Mouse (Mus musculus): ENCODE results near the gene Paqr9. TPM values are rescaled to one million over a fixed set of nuclear protein-coding genes. Genes with fewer than 3 reads are reported as not detected.

The Paqr9 gene
- polyA plus RNA-seq, 1 experiment from 2014 or later = 0.03 TPM

GRCm38 (mm10) chr9:95582555-95582954, 23.1 kb downstream of the Paqr9 start:
- no peak overlapping the region for H3K4me2 ChIP-seq (ENCODE audit: low read depth, low read length)
- 0 out of 2 replicates have a peak, but pooled peaks cover 2% of the 10 kb centered on the region for H3K9me3 ChIP-seq (ENCODE audit: control insufficient read depth, low read length)
- ATAC-seq (ENCODE audit: low read depth) = no peak
- no peaks in the 10 kb centered on the region for H3K4me1 ChIP-seq (replicated peaks; ENCODE audit: control insufficient read depth, insufficient read depth, low read length)
- no peak overlapping the region for H3K4me3 ChIP-seq (ENCODE audit: low read length)
- H3K27ac ChIP-seq (ENCODE audit: low read length) = no peak overlapping the region
- 13% methylated on average over 8 of the region's 8 CpGs for WGBS
- H3K36me3 ChIP-seq (ENCODE audit: control insufficient read depth, insufficient read depth, low read length) = no peaks in the 10 kb centered on the region
- no peak overlapping the region for H3K9ac ChIP-seq (ENCODE audit: low read length)
- H3K27me3 ChIP-seq (ENCODE audit: control insufficient read depth, insufficient read depth, low read depth, low read length) = peaks cover 12% of the 10 kb centered on the region

- Histone ChIP-seq H3K4me2 (ENCODE audit: low read depth, low read length) (no peak overlapping the region), H3K27me3 (ENCODE audit: control insufficient read depth, insufficient read depth, low read depth, low read length) (peaks cover 7% of the 10 kb centered on the region), H3K36me3 (ENCODE audit: control insufficient read depth, insufficient read depth, low read length) (no peaks in the 10 kb centered on the region), H3K9me3 (ENCODE audit: control insufficient read depth, low read length) (0 out of 2 replicates have a peak, but pooled peaks cover 2% of the 10 kb centered on the region), H3K9ac (ENCODE audit: low read length) (no peak overlapping the region), H3K27ac (ENCODE audit: low read length) (no peak overlapping the region), H3K4me1 (replicated peaks; ENCODE audit: control insufficient read depth, insufficient read depth, low read length) (no peaks in the 10 kb centered on the region), H3K4me3 (ENCODE audit: low read length) (no peak overlapping the region)
- ATAC-seq (ENCODE audit: low read depth) = no peak
- 86% methylated on average over 5 of the region's 5 CpGs for WGBS
Measured at GRCm38 (mm10) chr9:95586046-95586445, 26.6 kb downstream of the Paqr9 start.

DNA sequence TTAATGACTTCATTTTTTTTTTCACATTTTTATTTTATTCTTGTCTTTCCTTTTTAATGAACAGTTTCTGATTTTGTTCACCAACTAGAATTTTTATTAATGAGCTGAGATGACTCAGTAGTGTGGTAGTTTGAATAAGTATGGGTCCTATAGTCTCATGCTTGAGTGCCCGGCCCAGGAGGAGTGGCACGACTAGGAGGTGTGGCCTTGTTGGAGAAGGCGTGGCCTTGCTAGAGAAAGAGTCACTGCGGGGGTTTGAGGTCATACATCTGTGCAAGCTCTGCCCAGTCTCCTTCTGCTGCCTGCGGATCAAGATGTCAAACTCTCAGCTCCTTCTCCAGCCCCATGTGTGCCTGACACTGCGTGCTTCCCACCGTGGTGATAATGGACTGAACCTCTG, 28.6 kb downstream of the Paqr9 start:
- H3K9ac ChIP-seq (ENCODE audit: low read length) = no peak overlapping the region
- ATAC-seq (ENCODE audit: low read depth) = no peak
- H3K27ac ChIP-seq (ENCODE audit: low read length) = no peak overlapping the region
- 78% methylated on average over 7 of the region's 7 CpGs for WGBS
- H3K36me3 ChIP-seq (ENCODE audit: control insufficient read depth, insufficient read depth, low read length) = no peaks in the 10 kb centered on the region
- no peaks in the 10 kb centered on the region for H3K4me1 ChIP-seq (replicated peaks; ENCODE audit: control insufficient read depth, insufficient read depth, low read length)
- H3K9me3 ChIP-seq (ENCODE audit: control insufficient read depth, low read length) = 0 out of 2 replicates have a peak, but pooled peaks cover 2% of the 10 kb centered on the region
- H3K4me3 ChIP-seq (ENCODE audit: low read length) = no peak overlapping the region
- no peaks in the 10 kb centered on the region for H3K27me3 ChIP-seq (ENCODE audit: control insufficient read depth, insufficient read depth, low read depth, low read length)
- no peak overlapping the region for H3K4me2 ChIP-seq (ENCODE audit: low read depth, low read length)

DNA sequence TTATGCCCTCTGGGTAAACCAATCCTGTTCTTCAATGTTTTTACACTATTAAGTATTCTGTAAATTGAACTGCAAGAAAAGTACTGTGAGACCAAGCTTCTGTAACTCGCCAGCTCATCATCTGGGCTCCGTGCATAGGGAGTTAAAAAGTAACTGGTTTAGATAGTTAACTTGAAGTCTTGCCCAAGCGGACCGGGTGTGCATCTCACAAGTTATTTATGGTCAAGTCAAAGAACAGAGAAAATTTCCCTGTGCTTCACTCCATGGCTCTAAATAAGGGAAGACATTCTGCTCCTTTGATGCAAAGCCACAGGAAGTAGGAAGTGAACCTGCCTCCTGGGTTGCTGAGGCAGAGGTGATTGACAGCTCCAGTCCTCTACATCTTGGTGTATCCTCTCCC, 34.8 kb downstream of the Paqr9 start:
- no peak overlapping the region for H3K9ac ChIP-seq (ENCODE audit: low read length)
- no peak overlapping the region for H3K27ac ChIP-seq (ENCODE audit: low read length)
- no peak overlapping the region for H3K4me3 ChIP-seq (ENCODE audit: low read length)
- no peaks in the 10 kb centered on the region for H3K9me3 ChIP-seq (ENCODE audit: control insufficient read depth, low read length)
- no peaks in the 10 kb centered on the region for H3K27me3 ChIP-seq (ENCODE audit: control insufficient read depth, insufficient read depth, low read depth, low read length)
- no peaks in the 10 kb centered on the region for H3K36me3 ChIP-seq (ENCODE audit: control insufficient read depth, insufficient read depth, low read length)
- WGBS = 81% methylated on average over 4 of the region's 4 CpGs
- H3K4me2 ChIP-seq (ENCODE audit: low read depth, low read length) = no peak overlapping the region
- ATAC-seq (ENCODE audit: low read depth) = no peak
- no peaks in the 10 kb centered on the region for H3K4me1 ChIP-seq (replicated peaks; ENCODE audit: control insufficient read depth, insufficient read depth, low read length)

GRCm38 (mm10) chr9:95597466-95598178, 38.2 kb downstream of the Paqr9 start:
- Histone ChIP-seq H3K4me3 (ENCODE audit: low read length) (peak overlapping the region; percentile 5), H3K9me3 (ENCODE audit: control insufficient read depth, low read length) (no peaks in the 10 kb centered on the region), H3K27me3 (ENCODE audit: control insufficient read depth, insufficient read depth, low read depth, low read length) (no peaks in the 10 kb centered on the region), H3K27ac (ENCODE audit: low read length) (no peak overlapping the region), H3K4me1 (replicated peaks; ENCODE audit: control insufficient read depth, insufficient read depth, low read length) (no peaks in the 10 kb centered on the region), H3K36me3 (ENCODE audit: control insufficient read depth, insufficient read depth, low read length) (no peaks in the 10 kb centered on the region), H3K4me2 (ENCODE audit: low read depth, low read length) (peak overlapping the region; percentile 41), H3K9ac (ENCODE audit: low read length) (no peak overlapping the region)
- 40% methylated on average over 13 of the region's 13 CpGs for WGBS
- no peak for ATAC-seq (ENCODE audit: low read depth)

GRCm38 (mm10) chr9:95598179-95598721, 38.8 kb downstream of the Paqr9 start:
- H3K4me3 ChIP-seq (ENCODE audit: low read length) = peak overlapping the region; percentile 5
- WGBS = 27% methylated on average over 19 of the region's 19 CpGs

GRCm38 (mm10) chr9:95599399-95599798, 39.9 kb downstream of the Paqr9 start:
- Histone ChIP-seq H3K9ac (ENCODE audit: low read length) (no peak overlapping the region), H3K4me3 (ENCODE audit: low read length) (no peak overlapping the region), H3K4me1 (replicated peaks; ENCODE audit: control insufficient read depth, insufficient read depth, low read length) (no peaks in the 10 kb centered on the region), H3K4me2 (ENCODE audit: low read depth, low read length) (no peak overlapping the region), H3K27ac (ENCODE audit: low read length) (no peak overlapping the region), H3K36me3 (ENCODE audit: control insufficient read depth, insufficient read depth, low read length) (no peaks in the 10 kb centered on the region), H3K27me3 (ENCODE audit: control insufficient read depth, insufficient read depth, low read depth, low read length) (no peaks in the 10 kb centered on the region), H3K9me3 (ENCODE audit: control insufficient read depth, low read length) (no peaks in the 10 kb centered on the region)
- ATAC-seq (ENCODE audit: low read depth) = no peak
- WGBS = 87% methylated on average over 4 of the region's 4 CpGs

More at GRCm38 (mm10) chr9:95598179-95598721, 38.8 kb downstream of the Paqr9 start:
- Histone ChIP-seq H3K4me1 (replicated peaks; ENCODE audit: control insufficient read depth, insufficient read depth, low read length) (no peaks in the 10 kb centered on the region), H3K4me2 (ENCODE audit: low read depth, low read length) (peak overlapping the region; percentile 41), H3K36me3 (ENCODE audit: control insufficient read depth, insufficient read depth, low read length) (no peaks in the 10 kb centered on the region), H3K27me3 (ENCODE audit: control insufficient read depth, insufficient read depth, low read depth, low read length) (no peaks in the 10 kb centered on the region), H3K9ac (ENCODE audit: low read length) (no peak overlapping the region), H3K27ac (ENCODE audit: low read length) (no peak overlapping the region), H3K9me3 (ENCODE audit: control insufficient read depth, low read length) (no peaks in the 10 kb centered on the region)
- ATAC-seq (ENCODE audit: low read depth) = no peak

DNA sequence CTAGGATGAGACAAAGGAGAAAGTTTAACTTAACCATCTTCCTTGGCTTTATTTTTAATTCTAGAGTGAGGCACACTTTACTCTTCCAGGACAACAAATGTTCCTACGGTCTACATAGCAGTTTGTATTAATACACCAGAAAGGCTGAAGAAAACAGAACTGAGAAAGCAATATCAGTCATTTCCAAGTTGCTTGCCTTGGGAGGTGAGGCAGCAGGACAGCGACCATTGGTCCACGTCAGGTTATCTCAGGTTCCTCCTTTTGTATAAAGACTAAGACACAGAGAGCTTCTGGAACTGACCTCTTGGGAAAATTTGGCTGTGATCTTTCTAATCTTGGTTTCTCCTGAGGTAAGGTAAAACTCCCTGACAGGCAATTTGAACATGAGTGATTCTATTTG, 43.4 kb downstream of the Paqr9 start:
- H3K27ac ChIP-seq (ENCODE audit: low read length) = no peak overlapping the region
- H3K4me2 ChIP-seq (ENCODE audit: low read depth, low read length) = no peak overlapping the region
- no peaks in the 10 kb centered on the region for H3K36me3 ChIP-seq (ENCODE audit: control insufficient read depth, insufficient read depth, low read length)
- no peak for ATAC-seq (ENCODE audit: low read depth)
- no peak overlapping the region for H3K9ac ChIP-seq (ENCODE audit: low read length)
- WGBS = 52% methylated on average over 3 of the region's 3 CpGs
- H3K27me3 ChIP-seq (ENCODE audit: control insufficient read depth, insufficient read depth, low read depth, low read length) = no peaks in the 10 kb centered on the region
- H3K9me3 ChIP-seq (ENCODE audit: control insufficient read depth, low read length) = no peaks in the 10 kb centered on the region
- H3K4me3 ChIP-seq (ENCODE audit: low read length) = no peak overlapping the region
- no peaks in the 10 kb centered on the region for H3K4me1 ChIP-seq (replicated peaks; ENCODE audit: control insufficient read depth, insufficient read depth, low read length)

DNA sequence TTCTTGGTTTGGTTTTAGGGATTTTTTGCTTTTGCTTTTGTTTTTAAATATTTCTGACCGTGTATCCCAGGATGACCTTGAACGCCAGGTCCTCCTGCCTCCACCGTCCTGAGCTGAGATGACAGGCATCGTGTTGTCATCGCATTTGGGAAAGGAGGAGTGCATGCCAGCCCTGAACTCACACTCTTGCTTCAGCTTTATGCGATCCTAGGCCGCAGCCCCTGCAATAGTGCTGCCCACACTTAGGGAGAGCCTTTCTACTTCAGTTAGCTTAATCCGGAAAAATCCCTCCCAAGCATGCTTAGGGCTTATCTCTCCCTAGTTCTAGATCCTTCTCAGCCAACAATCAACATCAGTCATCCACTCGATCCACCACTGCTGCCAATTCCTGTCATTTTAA, 43.9 kb downstream of the Paqr9 start:
- 72% methylated on average over 9 of the region's 9 CpGs for WGBS
- no peaks in the 10 kb centered on the region for H3K36me3 ChIP-seq (ENCODE audit: control insufficient read depth, insufficient read depth, low read length)
- H3K4me2 ChIP-seq (ENCODE audit: low read depth, low read length) = no peak overlapping the region
- no peak overlapping the region for H3K9ac ChIP-seq (ENCODE audit: low read length)
- H3K9me3 ChIP-seq (ENCODE audit: control insufficient read depth, low read length) = no peaks in the 10 kb centered on the region
- no peak overlapping the region for H3K27ac ChIP-seq (ENCODE audit: low read length)
- H3K27me3 ChIP-seq (ENCODE audit: control insufficient read depth, insufficient read depth, low read depth, low read length) = no peaks in the 10 kb centered on the region
- no peak for ATAC-seq (ENCODE audit: low read depth)
- H3K4me3 ChIP-seq (ENCODE audit: low read length) = no peak overlapping the region
- no peaks in the 10 kb centered on the region for H3K4me1 ChIP-seq (replicated peaks; ENCODE audit: control insufficient read depth, insufficient read depth, low read length)

All from lung, embryonic 16.5 days (tissue).